Mouse (Mus musculus): ENCODE data around the gene Adamts20.

The Adamts20 gene

DNA sequence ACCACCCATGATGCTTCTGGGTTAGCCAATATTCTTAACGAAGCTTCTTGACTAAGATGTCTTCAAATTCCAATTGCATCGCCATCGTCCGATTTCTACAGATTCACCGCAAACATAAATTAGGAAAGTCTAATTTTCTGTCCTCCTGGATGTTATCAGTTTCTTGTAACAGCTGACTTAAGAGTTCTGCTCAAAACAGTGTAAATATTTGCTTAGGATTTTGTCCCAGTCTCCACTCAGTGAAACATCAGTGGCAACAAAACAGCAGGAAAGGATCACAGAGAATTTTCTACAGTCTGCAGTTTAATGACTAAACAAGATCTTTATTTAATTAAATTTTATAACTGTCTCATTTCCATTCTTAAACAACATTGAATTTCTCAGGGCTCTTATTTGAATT, 218.5 kb downstream of the Adamts20 start:
- no peak for DNase-seq

DNA sequence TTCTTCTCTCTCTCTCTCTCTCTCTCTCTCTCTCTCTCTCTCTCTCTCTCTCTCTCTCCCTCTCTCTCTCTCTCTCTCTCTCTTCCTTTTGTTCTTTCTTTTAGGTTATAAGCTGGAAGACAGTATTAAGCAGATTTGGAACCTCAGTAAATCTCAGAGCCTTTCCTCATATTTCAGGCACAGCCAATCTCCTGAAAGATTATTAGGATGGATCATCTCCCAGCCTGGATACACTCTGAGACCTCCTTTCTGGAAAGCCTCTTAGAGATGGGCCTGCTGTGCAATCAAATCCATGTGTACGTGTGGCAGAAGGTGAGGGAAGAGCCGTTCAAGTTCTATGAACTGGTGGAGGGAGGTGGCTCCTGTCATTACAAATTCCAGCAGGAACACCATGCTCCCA, 220.9 kb downstream of the Adamts20 start:
- no peak for DNase-seq

DNA sequence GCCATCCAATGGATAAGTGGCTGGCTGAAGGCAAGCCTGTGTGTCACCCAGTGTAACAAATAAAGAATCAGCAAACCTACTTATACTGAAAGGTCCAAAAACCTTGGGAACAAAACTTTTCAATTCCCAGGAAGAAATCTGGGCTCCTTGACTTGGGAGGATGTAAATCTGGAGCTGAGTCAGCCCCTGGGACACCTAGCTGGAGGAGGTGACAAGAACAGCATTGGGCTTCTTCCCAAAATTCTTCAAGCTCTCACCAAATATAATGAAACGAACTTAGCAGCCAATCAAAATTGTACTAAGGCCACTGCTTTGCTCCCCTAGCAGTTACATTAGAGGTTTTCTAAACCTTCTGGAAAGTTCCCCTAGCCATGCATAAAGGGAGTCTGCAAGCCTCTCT, 223.1 kb downstream of the Adamts20 start:
- DNase-seq: no peak

DNA sequence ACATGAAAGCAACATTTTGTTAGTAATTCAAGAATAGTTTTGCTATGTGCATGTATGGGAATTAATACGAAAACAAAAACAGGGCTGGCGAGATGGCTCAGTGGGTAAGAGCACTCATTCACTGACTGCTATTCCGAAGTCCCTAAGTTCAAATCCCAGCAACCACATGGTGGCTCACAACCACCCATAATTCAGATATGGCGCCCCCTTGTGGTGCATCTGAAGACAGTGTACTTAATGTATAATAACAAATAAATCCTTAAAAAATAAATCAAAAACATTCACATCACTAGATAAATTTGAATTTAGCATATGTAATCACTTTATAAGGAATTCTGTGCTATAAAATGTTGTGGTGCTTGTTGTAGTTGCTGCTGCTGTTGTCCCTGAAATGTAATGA, 225.6 kb downstream of the Adamts20 start:
- no peak for DNase-seq

DNA sequence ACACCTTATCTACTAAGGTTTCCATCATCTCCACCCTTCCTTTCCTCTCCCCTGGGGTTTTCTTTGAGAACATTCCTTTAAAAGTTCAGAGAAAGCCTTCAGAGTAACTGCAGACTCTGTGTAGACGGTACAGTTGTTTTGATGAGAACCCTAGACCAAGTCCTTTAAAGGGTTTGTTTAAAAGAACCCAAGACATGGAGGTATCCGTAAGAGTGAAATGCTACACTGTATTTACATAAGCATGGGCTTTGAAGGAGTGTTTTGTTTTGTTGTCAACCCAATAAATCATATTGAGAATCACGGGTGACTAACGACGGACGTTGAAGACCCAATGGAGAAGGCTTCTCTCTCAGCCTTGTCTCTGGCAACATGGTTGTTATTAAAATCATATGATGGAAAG, 226.1 kb downstream of the Adamts20 start:
- DNase-seq: no peak

DNA sequence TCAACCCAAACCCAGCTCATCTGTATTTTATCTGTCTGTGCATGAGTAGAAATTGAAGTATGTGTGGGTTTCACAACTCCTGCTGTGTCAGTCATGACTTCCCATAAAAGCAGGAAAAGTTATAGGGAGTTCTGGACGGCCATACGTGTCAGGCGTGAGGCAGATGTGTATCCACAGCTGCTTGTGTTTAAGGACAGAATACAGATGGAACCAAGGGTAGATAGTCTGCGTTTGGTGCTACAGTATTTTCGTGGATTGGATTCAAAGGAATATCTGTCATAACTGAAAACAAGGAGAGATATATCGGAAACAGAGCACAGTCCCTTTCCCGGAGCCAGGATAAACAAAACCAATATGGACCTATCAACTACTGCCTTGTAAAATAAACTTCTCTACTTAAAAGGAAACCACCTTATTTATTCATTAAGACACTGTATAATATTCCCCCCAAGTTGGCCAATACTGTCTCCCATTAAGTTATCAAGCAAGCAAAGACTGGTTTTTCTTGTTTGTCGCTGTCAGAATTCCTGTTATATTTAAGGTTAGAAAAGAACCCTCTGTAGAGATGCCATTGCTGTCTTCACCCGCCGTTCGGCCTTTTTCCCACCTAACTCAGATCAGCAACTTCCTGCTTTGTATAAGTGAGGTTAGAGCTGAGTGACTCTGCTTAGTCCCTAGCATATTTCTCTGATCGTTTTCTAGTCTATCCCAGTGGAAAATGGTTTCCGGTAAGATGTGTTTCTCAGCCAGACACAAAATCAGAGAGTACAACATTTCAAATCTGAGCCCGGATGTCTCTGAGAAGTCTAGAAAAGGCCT, 227.0 kb downstream of the Adamts20 start:
- no peak for DNase-seq

DNA sequence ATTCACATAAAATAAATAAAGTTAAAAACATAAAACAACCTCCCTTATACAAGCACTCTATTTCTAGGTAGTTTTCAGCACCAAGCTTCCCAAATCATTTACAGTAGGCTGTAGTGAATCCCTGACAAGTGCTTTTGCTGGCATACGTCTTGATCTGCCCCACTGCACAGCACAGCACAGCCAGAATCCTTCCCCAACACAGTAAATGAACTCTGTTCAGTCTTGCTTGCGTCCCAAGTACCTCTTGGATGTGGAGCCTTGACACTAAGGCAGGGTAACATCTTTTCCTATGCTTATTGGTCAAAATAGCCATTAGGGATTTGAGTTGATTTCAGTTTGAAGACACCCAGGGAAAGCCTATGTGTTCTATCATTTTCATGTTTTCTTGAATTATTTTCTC, 228.5 kb downstream of the Adamts20 start:
- no peak for DNase-seq

DNA sequence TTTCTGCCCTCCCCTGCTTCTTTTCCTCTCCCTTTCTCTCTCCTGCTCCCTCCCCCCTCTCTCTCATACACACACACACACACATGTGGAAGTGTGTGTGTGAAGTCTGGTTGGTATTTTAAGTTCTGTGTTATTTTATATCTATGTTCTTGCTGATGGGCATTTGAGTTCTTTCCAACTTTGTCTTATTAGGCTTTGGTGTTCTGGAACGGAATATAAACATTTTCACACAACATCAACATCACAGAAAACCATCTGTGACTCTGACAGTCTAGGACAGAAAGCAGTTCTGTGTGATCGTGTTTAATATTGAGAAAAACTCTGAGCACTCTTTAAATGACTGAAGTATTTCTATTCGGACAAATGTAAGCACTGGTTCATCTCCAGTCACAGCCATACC, 229.1 kb downstream of the Adamts20 start:
- no peak for DNase-seq

DNA sequence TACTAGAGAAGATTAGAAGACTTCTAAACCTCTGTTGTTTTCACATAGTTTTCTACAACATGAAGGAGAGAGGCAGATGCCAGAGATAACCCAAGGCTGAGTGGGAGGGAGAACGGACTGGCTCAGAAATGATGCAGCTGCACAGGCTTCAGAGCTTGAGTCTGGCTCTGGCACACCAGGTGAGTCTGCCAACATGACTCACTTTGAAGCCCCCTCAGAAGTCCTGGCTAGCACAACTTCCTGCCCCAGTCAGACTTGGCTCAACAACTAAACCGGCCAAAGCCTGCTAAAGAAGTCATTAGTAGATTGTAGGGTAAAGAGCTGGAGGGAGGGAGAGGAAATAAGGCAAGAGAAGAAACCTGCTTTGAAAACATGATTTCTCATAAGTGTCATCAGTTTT, 230.0 kb downstream of the Adamts20 start:
- DNase-seq: no peak

DNA sequence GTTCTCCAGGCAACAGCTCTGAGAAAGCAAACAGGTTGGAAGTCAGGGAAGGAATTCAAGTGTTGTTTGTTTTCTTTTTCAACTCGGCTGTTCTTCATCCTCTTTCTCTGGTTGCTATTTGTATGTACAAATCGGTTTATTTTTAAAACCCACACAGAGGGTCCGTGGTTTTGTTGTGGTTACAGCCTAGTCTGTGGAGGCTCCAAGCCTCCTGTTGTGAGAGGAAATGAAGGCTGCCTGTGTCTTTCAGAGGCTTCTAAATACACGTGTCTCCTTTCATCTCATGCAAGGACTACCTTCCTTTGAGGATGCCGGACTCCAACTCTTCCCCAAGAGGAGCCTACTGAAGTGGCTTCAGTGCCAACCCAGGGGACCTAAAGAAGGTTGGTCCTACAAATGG, 234.0 kb downstream of the Adamts20 start:
- no peak for DNase-seq

DNA sequence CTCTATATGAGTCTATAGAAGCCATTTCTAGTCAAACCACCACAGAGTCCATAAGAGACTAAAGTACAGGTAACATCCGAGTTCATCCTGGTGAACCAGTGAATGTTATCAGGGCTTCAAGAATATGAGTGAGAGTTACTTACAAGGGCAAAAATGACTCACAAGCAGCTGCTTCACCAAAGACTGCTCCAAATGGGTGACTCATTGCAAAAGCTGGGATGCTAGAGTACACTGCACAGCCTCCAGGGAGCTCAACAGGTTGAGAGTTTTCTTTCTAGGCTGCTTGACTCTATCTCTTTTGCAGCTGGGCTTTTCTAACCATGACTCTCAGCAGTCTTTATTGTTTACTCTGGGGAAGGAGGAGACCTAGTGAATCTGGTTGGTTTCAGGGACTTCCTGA, 237.8 kb downstream of the Adamts20 start:
- no peak for DNase-seq

DNA sequence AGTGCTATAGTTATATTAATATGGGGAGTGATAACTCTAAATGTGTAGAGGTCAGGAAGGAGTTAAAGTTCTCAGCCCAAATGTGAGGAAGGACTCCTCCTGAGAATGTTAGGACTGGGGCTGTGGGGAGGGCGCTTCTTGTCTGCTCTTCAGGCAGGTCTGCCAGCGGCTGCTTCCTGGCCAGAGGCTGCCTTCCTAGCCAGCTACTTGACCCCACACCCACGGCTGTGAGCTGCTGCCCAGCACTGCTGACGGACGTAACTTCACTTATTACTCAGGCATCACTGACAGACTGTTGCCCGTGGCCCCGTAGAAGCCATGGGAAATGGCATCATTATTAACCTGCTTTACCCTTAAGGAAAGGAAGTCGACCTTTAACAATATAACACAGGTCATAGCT, 242.1 kb downstream of the Adamts20 start:
- no peak for DNase-seq

DNA sequence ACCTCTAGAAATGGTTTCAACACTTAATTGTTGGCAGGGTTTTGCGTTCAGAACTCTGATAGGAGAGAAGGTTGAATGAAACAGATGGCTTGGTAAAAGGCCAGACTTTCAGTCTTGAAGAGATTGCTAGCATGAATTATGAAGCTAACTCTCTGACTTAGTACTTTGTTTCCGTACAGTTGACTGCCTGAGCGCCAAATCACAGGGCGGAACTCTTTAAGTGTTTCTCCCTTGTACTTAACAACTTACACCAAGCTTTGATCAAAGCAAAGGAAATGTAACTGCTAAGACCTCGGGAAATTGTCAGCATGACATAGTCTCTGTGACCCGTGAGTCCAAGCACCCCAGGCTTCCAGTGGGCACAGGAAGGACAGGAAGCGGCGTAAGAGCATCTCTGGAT, 244.5 kb downstream of the Adamts20 start:
- DNase-seq: no peak

Measured in cerebellum, adult 18-20 months (tissue).